Mouse (Mus musculus) lung, adult 2 months (tissue): ENCODE measurements at regions not wholly inside any gene's neighbourhood (a gene's known extent, or its start where the extent isn't known, plus 50 kb on each side); places are given as distances from the start of the nearest gene placed in this dataset.
A peak's percentile ranks its signal among the peaks of the same experiment; 100 is the strongest.

Source experiments
- DNase-seq: peaks from one replicate; pipeline ENCODE4 v3.0.0; 2022
- H3K4me1 ChIP-seq: fragments of 200-500 bp; 2 replicates; pipeline ENCODE4 v1.6.1; 2011; ENCODE audit warnings: low read length; ENCODE audit not compliant: control insufficient read depth, insufficient read depth
- H3K4me3 ChIP-seq: fragments of 200-500 bp; replicated peaks from 2 replicates; pipeline ENCODE3; 2011; ENCODE audit warnings: low read depth, mild to moderate bottlenecking, control low read depth, low read length; ENCODE audit errors: extremely low read depth
- CTCF ChIP-seq: fragments of 200-500 bp; IDR thresholded peaks from 2 replicates; pipeline ENCODE4 v1.5.1; 2011; ENCODE audit warnings: mild to moderate bottlenecking, low read length, control low read depth; ENCODE audit not compliant: insufficient read depth
- POLR2A ChIP-seq: fragments of 200-500 bp; IDR thresholded peaks from 2 replicates; pipeline ENCODE4 v1.6.1; 2011; ENCODE audit warnings: low read depth, mild to moderate bottlenecking, control low read depth, low read length, borderline replicate concordance; ENCODE audit errors: extremely low read depth
- WGBS: fragments of 180-500 bp; shearing (Covaris S2); methylation state at CpG from one replicate; pipeline ENCODE4 v1.1.7; 2018; 5-methylcytosine and 5-hydroxymethylcytosine counted together

DNA sequence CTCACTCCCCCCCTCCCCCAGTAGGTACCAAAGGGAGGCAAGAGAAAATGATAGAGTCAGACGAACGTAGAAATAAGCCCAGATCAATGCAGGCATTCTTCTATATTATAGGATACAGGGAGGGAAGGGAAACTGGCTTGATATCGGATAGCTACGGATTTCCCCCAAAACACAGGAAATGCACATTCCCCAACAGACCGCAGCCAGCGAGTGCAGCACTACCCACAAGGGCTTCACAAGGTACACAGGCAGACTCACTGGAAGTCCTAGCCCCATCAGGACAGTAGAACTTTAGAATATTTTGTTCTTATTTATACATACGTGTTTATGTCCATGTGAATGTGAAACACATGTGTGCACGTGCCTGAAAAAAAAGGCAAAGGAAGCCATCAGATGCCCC lies 218.8 kb upstream of the Habp2 start:
- 44% methylated on average over 8 of the region's 8 CpGs for WGBS
- H3K4me3 ChIP-seq = no peak overlapping the region
- TF ChIP-seq POLR2A (no peak), CTCF (no peak)
- DNase-seq = no peak
- H3K4me1 ChIP-seq = 0 out of 2 replicates have a peak, but pooled peaks cover 3% of the 10 kb centered on the region

DNA sequence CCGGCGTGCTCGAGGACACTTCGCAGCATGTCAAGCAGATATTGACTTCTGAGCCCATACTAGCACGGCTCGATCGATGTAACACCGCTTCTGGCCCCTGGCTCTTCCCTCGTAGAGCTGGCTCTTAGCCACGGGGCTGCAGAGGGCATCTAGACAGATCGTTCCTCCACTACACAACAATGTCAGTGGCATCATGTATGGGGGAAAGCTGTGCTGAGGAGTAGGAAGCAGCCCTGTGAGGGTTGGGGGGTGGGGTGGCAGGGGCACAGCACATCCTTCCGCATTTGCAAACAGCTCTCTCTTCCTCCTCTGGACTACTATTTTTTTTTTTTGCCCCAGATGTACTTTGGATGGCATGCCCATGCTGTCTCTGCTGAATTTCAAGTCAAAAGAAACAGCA lies 218.1 kb upstream of the Habp2 start:
- TF ChIP-seq POLR2A (no peak), CTCF (no peak)
- WGBS = 25% methylated on average over 12 of the region's 12 CpGs
- Histone ChIP-seq H3K4me1 (0 out of 2 replicates have a peak, but pooled peaks cover 3% of the 10 kb centered on the region), H3K4me3 (no peak overlapping the region)
- peak; percentile 5 for DNase-seq

DNA sequence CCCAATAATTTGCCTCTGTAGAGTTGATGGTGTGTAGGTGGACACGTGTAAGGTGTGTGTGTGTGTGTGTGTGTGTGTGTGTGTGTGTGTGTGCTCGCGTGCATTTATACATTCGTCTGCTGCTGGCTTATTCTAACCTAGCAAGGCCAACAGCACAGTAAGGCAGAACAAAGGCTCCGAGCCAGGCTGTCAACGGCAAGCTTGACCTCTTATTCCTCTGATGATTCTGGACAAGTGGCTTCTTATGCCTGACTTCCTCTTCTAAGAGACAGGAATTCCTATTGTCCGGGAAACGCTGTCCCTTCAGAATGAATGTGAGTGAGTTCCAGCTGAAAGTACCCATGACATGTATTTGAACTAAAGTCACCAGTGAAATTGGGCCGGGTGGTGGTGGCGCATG lies 217.7 kb upstream of the Habp2 start:
- Histone ChIP-seq H3K4me1 (0 out of 2 replicates have a peak, but pooled peaks cover 3% of the 10 kb centered on the region), H3K4me3 (no peak overlapping the region)
- 42% methylated on average over 10 of the region's 10 CpGs for WGBS
- DNase-seq = no peak
- no peak for TF ChIP-seq POLR2A
- no peak for TF ChIP-seq CTCF

DNA sequence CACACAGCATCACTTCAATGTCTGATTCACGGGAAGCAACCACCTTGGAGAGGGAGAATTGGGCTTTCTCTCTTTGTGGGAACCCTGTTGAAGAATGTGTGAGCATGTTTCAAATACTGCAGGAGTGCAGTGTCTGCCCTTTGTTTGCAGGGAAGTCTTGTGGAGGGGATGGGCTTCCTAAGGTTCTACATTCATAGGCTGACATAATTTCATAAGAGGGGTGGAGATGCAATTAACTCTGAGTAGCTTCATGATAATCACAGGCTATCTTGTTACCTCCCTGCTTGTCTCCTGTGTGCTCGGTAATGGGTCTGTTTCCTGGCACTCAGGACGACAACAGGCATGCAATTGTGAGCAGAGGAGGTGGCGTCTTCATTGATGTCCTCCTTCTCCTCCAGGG lies 215.6 kb upstream of the Habp2 start:
- DNase-seq = no peak
- 75% methylated on average over 4 of the region's 4 CpGs for WGBS
- no peak overlapping the region for H3K4me3 ChIP-seq
- TF ChIP-seq POLR2A = no peak
- H3K4me1 ChIP-seq = 0 out of 2 replicates have a peak, but pooled peaks cover 3% of the 10 kb centered on the region

DNA sequence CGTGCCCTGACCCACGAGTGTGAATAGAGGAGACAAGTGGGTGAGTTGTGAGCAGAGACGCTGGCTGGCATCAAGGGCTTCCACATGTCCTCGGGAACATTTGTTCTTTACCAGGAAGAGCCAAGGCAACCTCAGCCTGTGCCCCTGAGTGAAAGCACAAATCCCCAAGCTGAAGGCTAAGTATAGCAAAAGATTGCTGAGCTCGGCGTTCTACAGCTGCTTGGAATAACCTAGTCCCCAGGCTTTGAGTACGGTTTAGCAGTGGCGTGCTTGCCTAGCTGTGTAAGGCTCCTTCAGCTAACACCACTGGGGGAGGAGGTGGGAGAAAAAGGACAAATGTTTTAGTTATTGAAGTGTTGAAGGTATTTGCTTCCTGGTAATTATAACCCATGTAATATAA lies 210.8 kb upstream of the Habp2 start:
- Histone ChIP-seq H3K4me1 (no peaks in the 10 kb centered on the region), H3K4me3 (no peak overlapping the region)
- no peak for DNase-seq
- WGBS = 82% methylated on average over 8 of the region's 8 CpGs
- TF ChIP-seq POLR2A = no peak
- no peak for TF ChIP-seq CTCF

DNA sequence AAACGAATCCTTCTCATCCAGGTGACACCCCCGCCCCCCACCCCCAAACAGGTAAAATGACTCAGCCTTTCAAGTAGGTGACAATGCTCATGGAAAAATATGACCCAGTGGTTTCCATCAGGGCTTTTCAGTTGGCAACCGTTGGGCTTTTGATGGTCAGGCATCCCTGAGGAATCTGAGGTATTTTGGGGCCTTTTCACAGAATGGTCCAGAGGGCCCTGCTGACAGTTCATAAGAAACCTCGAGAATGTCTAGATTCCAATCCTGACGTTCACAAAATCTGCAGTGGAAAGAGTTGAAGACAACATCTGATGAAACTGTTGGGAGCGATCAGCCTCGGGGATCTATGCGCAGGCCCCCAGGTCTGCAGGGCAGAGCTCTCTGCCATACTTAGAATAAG lies 209.4 kb upstream of the Habp2 start:
- no peak for TF ChIP-seq POLR2A
- TF ChIP-seq CTCF = no peak
- 75% methylated on average over 8 of the region's 8 CpGs for WGBS
- H3K4me3 ChIP-seq = no peak overlapping the region
- H3K4me1 ChIP-seq = no peaks in the 10 kb centered on the region
- DNase-seq = no peak

DNA sequence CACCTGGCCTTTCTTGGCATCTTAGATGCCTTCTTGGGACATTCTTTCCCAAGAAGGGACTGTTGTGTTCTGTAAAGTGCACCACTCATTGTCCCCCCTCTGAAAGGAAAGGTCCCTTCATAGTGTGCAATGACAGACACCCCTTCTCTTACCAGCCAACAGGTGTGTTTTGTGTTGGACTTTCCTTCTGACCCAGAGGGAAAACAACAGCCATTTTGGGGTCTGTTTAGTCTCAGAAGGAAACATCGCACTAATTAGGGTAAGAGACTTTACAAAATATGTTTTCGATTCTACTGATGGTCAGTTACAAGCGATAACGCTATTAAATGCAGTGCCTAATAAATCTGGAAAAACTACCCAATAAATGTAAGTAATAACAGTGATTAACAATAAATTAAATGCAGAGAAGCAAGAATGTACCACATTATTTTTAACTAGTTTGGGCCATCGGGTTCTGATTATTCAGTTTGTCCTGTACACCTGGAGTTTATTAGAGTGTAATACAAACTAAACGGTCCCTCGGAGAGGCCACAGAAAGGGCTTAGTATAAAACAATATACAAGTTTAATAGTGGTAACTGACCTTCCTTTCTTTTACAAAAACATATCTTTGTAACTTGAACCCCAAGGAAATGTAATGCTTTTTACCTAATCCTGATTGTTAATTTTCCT lies 200.4 kb upstream of the Habp2 start:
- no peak overlapping the region for H3K4me3 ChIP-seq
- no peak for DNase-seq
- 91% methylated on average over 7 of the region's 7 CpGs for whole genome bisulfite sequencing
- TF ChIP-seq CTCF = no peak
- no peak for TF ChIP-seq POLR2A
- no peaks in the 10 kb centered on the region for H3K4me1 ChIP-seq

DNA sequence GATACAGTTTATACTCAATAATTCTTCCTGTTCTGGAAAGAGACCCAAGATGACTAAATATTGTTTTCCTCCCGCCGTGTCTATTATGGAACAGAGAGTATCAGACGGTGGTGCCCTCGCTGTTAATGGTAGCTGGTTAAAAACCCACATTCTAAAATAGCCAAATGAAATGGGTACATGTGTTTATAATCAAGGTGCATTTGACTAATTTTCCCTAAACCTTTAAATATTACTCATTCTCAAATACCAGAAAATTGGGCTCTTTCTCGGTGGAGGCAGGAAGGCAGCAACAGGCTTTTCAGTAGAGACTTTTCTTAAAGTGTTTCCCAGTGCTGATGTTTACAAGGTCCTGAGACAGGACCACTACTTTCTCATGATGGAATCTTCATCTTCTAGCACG lies 199.8 kb upstream of the Habp2 start:
- DNase-seq = no peak
- H3K4me3 ChIP-seq = no peak overlapping the region
- WGBS = 75% methylated on average over 6 of the region's 6 CpGs
- no peaks in the 10 kb centered on the region for H3K4me1 ChIP-seq
- TF ChIP-seq POLR2A (no peak), CTCF (no peak)

DNA sequence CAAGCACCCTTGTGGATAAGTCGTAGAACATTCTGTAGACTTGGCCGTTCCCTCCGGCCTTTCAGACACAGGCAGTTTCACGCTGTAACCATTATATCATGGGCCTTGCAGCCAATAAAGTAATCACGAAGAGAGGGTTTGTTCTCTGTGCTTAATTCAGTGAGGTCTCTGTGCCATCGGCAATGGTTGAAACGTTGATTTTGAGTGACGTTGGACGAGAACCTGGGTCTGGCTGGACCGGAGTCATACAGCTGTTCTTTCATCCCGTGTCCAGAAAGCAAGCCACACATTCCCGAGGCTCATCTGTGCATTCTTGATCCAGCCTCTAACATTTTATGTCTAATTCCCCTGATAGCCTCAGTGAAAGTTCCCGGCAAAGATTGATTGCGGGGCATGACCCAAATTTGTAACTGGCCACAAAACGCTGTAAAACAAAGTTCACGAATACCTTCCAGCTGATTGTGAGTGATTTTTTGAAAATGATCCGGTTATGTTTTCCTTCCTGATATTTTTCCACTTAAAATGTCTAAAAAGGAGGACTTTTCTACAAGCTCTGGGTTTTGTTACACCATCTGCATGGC lies 197.1 kb upstream of the Habp2 start:
- WGBS = 76% methylated on average over 17 of the region's 17 CpGs
- Histone ChIP-seq H3K4me1 (no peaks in the 10 kb centered on the region), H3K4me3 (no peak overlapping the region)
- TF ChIP-seq CTCF = no peak
- no peak for TF ChIP-seq POLR2A
- no peak for DNase-seq

DNA sequence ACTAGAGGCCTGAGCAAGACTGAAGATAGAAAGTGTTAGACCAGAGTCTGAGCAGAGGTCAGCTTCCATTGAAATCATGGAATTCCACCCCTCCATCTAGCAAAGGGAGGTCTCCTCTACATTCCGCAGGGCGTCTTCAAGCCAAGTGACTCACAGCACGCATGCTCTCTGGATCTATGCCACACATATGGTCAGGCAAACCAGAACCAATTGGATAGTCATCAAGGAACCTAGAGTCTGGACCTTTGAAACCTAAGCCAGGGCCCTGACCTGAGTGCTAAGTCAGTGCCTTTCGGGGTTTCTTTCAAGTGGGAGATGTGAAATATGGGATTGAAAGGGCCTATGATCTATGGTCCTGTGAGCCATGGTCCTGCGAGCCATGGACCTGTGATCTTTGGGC lies 195.4 kb upstream of the Habp2 start:
- no peak for DNase-seq
- no peaks in the 10 kb centered on the region for H3K4me1 ChIP-seq
- WGBS = 96% methylated on average over 5 of the region's 5 CpGs
- H3K4me3 ChIP-seq = no peak overlapping the region
- no peak for TF ChIP-seq POLR2A
- no peak for TF ChIP-seq CTCF
